Mouse (Mus musculus) liver, postnatal 0 days (tissue): ENCODE measurements at regions not wholly inside any gene's neighbourhood (a gene's known extent, or its start where the extent isn't known, plus 50 kb on each side); places are given as distances from the start of the nearest gene placed in this dataset.
"Not testable (repeated sequence)": the region's sequence is repeated elsewhere in the genome, so short reads cannot be mapped to it uniquely, and the experiment has no call there.

ENCODE experiments used
- ATAC-seq: fragments of 200-750 bp; cut with Nextera tagmentation; 2 replicates; pipeline ENCODE4 v1.8.0; 2017; ENCODE audit warnings: mild to moderate bottlenecking, moderate library complexity
- DNase-seq: peaks from one replicate; pipeline ENCODE4 v3.0.0-alpha.2; 2016
- H3K27ac ChIP-seq: fragments of 300-500 bp; sonication (generic); 2 replicates; pipeline ENCODE4 v1.5.1; 2014; ENCODE audit warnings: antibody characterized with exemption, moderate library complexity, mild to moderate bottlenecking, low read depth
- H3K27me3 ChIP-seq: fragments of 300-500 bp; sonication (generic); 2 replicates; pipeline ENCODE4 v1.6.1; 2014; ENCODE audit warnings: low read length, control low read depth, mixed read lengths; ENCODE audit not compliant: insufficient read depth
- H3K36me3 ChIP-seq: fragments of 300-500 bp; sonication (generic); replicated peaks from 2 replicates; pipeline ENCODE4 v1.6.1; 2014; ENCODE audit warnings: mild to moderate bottlenecking, control low read depth, low read length, moderate library complexity, mixed read lengths; ENCODE audit not compliant: insufficient read depth
- H3K4me1 ChIP-seq: fragments of 300-500 bp; sonication (generic); 2 replicates; pipeline ENCODE4 v1.6.1; 2014; ENCODE audit warnings: antibody characterized with exemption, mild to moderate bottlenecking, control low read depth; ENCODE audit not compliant: insufficient read depth
- H3K4me2 ChIP-seq: fragments of 300-500 bp; sonication (generic); 2 replicates; pipeline ENCODE4 v1.6.1; 2014; ENCODE audit warnings: low read depth, mild to moderate bottlenecking, low read length, moderate library complexity, mixed read lengths
- H3K4me3 ChIP-seq: fragments of 300-500 bp; sonication (generic); 2 replicates; pipeline ENCODE4 v1.5.1; 2014; ENCODE audit warnings: low read depth, low read length
- H3K9ac ChIP-seq: fragments of 300-500 bp; sonication (generic); replicated peaks from 2 replicates; pipeline ENCODE4 v1.6.1; 2014; ENCODE audit warnings: mild to moderate bottlenecking, moderate library complexity
- H3K9me3 ChIP-seq: fragments of 300-500 bp; sonication (generic); 2 replicates; pipeline ENCODE4 v1.6.1; 2016; ENCODE audit warnings: mild to moderate bottlenecking, control low read depth, low read length, mixed read lengths
- CTCF ChIP-seq: sonication (generic); IDR thresholded peaks from 2 replicates; pipeline ENCODE4 v1.5.1; 2016; ENCODE audit warnings: antibody characterized with exemption, low read depth
- EP300 ChIP-seq: IDR thresholded peaks from 2 replicates; pipeline ENCODE4 v1.6.1; 2016; ENCODE audit warnings: antibody characterized with exemption, low read depth, mild to moderate bottlenecking
- WGBS: fragments of 180-500 bp; shearing (Covaris S2); extraction: QIAGEN DNeasy Blood & Tissue Kit; methylation state at CpG from one replicate; pipeline ENCODE4 v1.1.7; 2014; ENCODE audit not compliant: insufficient replicate concordance; 5-methylcytosine and 5-hydroxymethylcytosine counted together

DNA sequence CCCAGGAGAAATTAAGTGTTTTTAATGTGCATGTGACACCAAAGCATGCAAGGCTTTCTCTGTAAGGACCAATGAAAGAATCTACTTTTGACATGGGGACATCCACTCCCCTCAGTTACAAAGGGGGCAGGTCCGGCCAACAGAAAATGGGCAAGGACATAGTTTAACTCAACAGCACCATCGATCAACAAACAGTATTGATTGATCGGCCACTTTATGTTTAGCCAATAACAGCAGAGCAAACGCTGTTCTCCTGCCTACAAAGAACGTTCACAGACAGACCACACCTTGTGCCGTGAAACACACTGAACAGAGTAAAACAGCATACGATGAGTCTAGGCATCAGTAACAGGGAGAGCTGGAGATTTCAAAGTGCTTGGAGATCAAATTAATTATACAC is 467.7 kb upstream of the Arid1b start:
- no peaks in the 10 kb centered on the region for H3K27me3 ChIP-seq
- H3K4me2 ChIP-seq = peak overlapping the region; percentile 32
- no peak overlapping the region for H3K9ac ChIP-seq
- H3K36me3 ChIP-seq = no peaks in the 10 kb centered on the region
- WGBS = 64% methylated on average over 7 of the region's 7 CpGs
- ATAC-seq (peak; percentile 76), DNase-seq (no peak)
- no peaks in the 10 kb centered on the region for H3K9me3 ChIP-seq
- no peak for TF ChIP-seq CTCF
- no peak for TF ChIP-seq EP300
- no peaks in the 10 kb centered on the region for H3K4me1 ChIP-seq
- H3K4me3 ChIP-seq = no peak overlapping the region; the same call in 1 of the 2 replicates
- H3K27ac ChIP-seq = no peak overlapping the region

GRCm38 (mm10) chr17:4532126-4532525 is 462.0 kb upstream of the Arid1b start:
- ATAC-seq (no peak), DNase-seq (no peak)
- no peaks in the 10 kb centered on the region for H3K4me1 ChIP-seq
- no peak overlapping the region for H3K4me3 ChIP-seq
- H3K36me3 ChIP-seq = no peaks in the 10 kb centered on the region
- no peak for TF ChIP-seq CTCF
- no peak for TF ChIP-seq EP300
- 79% methylated on average over 2 of the region's 2 CpGs for WGBS
- no peak overlapping the region for H3K4me2 ChIP-seq
- no peak overlapping the region for H3K27ac ChIP-seq
- no peaks in the 10 kb centered on the region for H3K9me3 ChIP-seq
- no peaks in the 10 kb centered on the region for H3K27me3 ChIP-seq
- no peak overlapping the region for H3K9ac ChIP-seq

DNA sequence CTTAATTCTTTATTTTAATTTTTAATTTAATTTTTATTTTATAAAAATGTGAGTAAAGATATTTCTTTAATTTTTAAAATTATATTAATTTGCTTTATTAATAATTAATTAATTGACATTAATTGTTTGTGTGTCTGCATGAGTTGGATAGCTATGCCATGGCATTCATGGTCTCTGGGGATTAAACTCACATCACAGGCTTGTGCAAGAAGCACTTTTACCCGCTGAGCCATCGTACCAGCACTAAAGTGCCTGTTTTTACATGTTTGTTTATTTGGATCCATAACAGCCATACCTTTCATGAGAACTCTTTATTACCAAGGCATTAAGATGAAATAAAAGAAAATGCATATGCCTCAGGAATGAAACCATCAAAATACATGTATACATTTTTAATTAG is 453.7 kb upstream of the Arid1b start:
- no peaks in the 10 kb centered on the region for H3K36me3 ChIP-seq
- no peak for ATAC-seq
- H3K4me2 ChIP-seq = no peak overlapping the region
- H3K4me1 ChIP-seq = no peaks in the 10 kb centered on the region
- no peak overlapping the region for H3K9ac ChIP-seq
- no peak for TF ChIP-seq EP300
- no peak for TF ChIP-seq CTCF
- no peaks in the 10 kb centered on the region for H3K27me3 ChIP-seq
- no peak overlapping the region for H3K4me3 ChIP-seq
- DNase-seq = no peak
- 82% methylated on average over 2 of the region's 2 CpGs for WGBS
- H3K9me3 ChIP-seq = no peaks in the 10 kb centered on the region
- H3K27ac ChIP-seq = no peak overlapping the region

DNA sequence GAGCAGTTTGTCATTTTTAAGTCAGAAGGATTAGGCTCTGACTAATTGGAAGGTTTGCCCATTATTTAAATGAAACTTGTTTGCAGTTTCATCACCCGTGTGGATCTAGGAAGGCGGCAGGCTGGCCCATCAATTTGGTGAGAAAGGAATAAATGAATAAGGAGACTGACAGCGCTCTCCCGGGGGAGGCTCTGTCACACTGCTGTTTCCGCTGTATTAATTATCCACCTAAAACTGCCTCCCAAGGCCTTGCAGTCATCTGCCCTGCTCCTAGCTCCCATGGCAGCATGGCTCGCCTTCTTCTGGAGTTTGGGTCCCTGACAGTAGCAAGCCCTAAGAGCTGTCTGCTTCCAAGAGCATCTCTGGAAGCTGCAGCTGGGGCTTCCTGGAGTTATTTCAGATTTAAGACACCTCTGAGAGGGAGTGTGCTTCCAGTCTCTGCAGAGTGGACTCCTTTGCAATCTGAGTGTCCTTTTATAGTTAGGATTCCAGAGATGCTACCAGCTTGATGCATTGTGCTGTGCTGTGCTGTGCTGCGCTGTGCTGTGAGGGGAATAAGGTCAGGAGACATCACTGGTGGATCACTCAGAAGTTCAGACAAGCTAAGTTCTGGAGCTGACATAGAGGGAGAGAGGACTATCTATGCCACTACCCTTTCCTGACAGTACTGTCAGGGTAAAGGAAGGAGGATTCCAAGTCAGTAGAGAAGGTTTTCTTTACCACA is 452.9 kb upstream of the Arid1b start:
- Histone ChIP-seq H3K27ac (no peak overlapping the region), H3K4me2 (no peak overlapping the region), H3K36me3 (no peaks in the 10 kb centered on the region), H3K9ac (no peak overlapping the region), H3K4me1 (no peaks in the 10 kb centered on the region), H3K4me3 (no peak overlapping the region), H3K9me3 (no peaks in the 10 kb centered on the region), H3K27me3 (no peaks in the 10 kb centered on the region)
- ATAC-seq (no peak), DNase-seq (no peak)
- TF ChIP-seq EP300 (no peak), CTCF (no peak)
- WGBS = 57% methylated on average over 7 of the region's 7 CpGs

DNA sequence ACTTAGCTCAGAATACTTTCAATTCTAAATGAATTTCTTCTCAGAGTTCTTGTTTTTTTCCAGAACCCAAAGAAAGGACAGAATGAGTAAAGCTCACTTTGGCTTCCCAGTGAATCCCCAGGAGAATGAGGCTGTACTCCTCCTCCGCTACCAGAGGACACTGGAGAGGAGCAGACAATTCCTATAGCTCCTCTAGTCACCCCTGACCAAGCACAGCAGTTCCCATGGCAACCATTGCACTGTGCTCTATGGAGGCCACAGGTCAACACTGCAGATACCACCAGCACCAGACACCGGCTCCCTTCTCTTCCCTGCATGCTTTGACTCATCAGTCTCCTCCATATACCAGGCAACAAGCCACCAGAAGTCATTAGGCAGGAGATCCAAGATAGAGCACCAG is 447.6 kb upstream of the Arid1b start:
- H3K4me3 ChIP-seq = no peak overlapping the region
- no peak overlapping the region for H3K27ac ChIP-seq
- H3K4me1 ChIP-seq = no peaks in the 10 kb centered on the region
- no peaks in the 10 kb centered on the region for H3K9me3 ChIP-seq
- ATAC-seq = no peak
- no peaks in the 10 kb centered on the region for H3K27me3 ChIP-seq
- DNase-seq = no peak
- TF ChIP-seq EP300 (no peak), CTCF (no peak)
- 57% methylated on average over 2 of the region's 2 CpGs for WGBS
- no peak overlapping the region for H3K4me2 ChIP-seq
- no peak overlapping the region for H3K9ac ChIP-seq
- H3K36me3 ChIP-seq = no peaks in the 10 kb centered on the region

DNA sequence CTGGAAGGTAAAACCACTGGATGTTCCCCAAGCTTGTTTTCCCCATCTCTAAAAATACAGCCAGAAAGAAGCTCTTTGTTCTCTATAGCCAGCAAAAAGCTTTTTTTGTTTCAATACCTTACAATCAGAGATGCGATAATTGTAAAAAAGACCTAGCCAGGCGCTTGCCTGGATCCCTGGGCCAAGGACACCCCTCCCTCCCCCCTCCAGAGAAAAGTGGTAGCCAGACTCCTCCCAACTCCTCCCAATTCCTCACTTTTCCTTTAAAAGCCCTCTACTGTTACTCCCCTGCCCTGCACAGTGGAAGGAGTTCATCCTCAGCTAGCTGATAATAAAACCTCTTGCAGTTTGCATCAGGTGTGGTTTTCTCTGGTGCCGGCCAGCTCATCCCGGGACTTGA is 441.1 kb upstream of the Arid1b start:
- H3K4me3 ChIP-seq, H3K4me2 ChIP-seq, H3K36me3 ChIP-seq, H3K27ac ChIP-seq, H3K4me1 ChIP-seq, ATAC-seq, H3K27me3 ChIP-seq, DNase-seq, H3K9me3 ChIP-seq, H3K9ac ChIP-seq: not testable (repeated sequence)
- WGBS = 92% methylated on average over 4 of the region's 4 CpGs

GRCm38 (mm10) chr17:4563641-4564040 is 430.5 kb upstream of the Arid1b start:
- no peak for ATAC-seq
- DNase-seq = no peak
- no peak for TF ChIP-seq EP300
- no peak for TF ChIP-seq CTCF

More at GRCm38 (mm10) chr17:4563641-4564040, 430.5 kb upstream of the Arid1b start:
- no peak overlapping the region for H3K4me3 ChIP-seq
- H3K9me3 ChIP-seq = no peaks in the 10 kb centered on the region
- WGBS = 62% methylated on average over 3 of the region's 3 CpGs
- no peaks in the 10 kb centered on the region for H3K36me3 ChIP-seq
- no peak overlapping the region for H3K27ac ChIP-seq
- no peak overlapping the region for H3K4me2 ChIP-seq
- no peak overlapping the region for H3K9ac ChIP-seq
- no peaks in the 10 kb centered on the region for H3K27me3 ChIP-seq
- H3K4me1 ChIP-seq = no peaks in the 10 kb centered on the region
